Mouse (Mus musculus): ENCODE data around the gene Gm17334. TPM values are rescaled to one million over a fixed set of nuclear protein-coding genes. Genes with fewer than 3 reads are reported as not detected.
"Not testable (repeated sequence)": the region's sequence is repeated elsewhere in the genome, so short reads cannot be mapped to it uniquely, and the experiment has no call there.

The Gm17334 gene
- polyA plus RNA-seq, 1 experiment from 2014 or later = not detected

DNA sequence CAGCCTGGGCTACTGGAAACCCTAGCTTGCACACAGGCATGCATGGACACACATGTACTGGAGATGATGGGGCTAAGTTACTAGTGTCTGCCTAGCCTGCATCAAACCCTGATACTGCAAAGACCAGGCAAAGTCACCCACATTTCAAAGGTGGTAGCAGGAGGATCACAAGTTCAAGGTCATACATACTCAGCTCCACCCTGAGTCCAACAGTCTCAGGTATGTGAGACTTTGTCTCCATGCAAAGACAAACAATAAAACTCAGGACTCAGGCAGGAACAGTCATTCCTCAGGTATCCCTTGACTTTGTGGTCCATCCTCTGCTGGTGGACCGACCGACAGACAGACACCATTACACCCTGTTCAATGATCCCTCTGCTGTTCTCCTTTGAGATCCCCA, 10.6 kb downstream of the Gm17334 start:
- 67% methylated on average over 2 of the region's 2 CpGs for WGBS
- Histone ChIP-seq H3K27me3 (ENCODE audit: low read depth, poor library complexity, severe bottlenecking) (peaks cover 63% of the 10 kb centered on the region), H3K4me1 (peaks cover 60% of the 10 kb centered on the region)

DNA sequence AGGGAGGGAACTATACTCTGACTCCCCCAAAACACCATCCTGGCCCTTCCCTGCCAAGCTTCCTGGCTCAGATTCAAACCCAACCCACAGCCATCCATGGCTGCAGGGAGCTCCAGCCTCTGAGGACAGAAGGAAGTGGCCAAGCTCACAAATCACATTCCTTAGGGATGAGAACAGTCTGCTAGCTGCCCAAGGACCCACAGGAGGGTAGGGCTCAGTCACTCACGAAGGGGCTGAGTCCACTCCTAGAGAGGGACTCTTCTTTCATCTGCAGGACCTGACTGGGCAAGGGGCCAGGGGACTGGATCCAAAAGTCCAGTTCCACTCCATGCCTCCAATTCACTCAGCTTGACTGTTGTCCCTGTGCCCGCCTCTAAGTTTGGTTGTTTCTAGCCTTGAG, 11.2 kb downstream of the Gm17334 start:
- no peak overlapping the region for H3K4me3 ChIP-seq
- 63% methylated on average over 2 of the region's 2 CpGs for WGBS
- DNase-seq (ENCODE audit: low spot score) = no peak
- no peaks in the 10 kb centered on the region for H3K9me3 ChIP-seq (replicated peaks)
- no peaks in the 10 kb centered on the region for H3K36me3 ChIP-seq
- no peak overlapping the region for H3K27ac ChIP-seq
- peaks cover 60% of the 10 kb centered on the region for H3K4me1 ChIP-seq
- peaks cover 63% of the 10 kb centered on the region for H3K27me3 ChIP-seq (ENCODE audit: low read depth, poor library complexity, severe bottlenecking)

More for the DNA sequence above, 10.6 kb downstream of the Gm17334 start:
- Histone ChIP-seq H3K9me3 (replicated peaks) (no peaks in the 10 kb centered on the region), H3K27ac (peak overlapping the region; percentile 87), H3K4me3 (peak overlapping the region; percentile 49), H3K36me3 (no peaks in the 10 kb centered on the region)
- DNase-seq (ENCODE audit: low spot score) = no peak

DNA sequence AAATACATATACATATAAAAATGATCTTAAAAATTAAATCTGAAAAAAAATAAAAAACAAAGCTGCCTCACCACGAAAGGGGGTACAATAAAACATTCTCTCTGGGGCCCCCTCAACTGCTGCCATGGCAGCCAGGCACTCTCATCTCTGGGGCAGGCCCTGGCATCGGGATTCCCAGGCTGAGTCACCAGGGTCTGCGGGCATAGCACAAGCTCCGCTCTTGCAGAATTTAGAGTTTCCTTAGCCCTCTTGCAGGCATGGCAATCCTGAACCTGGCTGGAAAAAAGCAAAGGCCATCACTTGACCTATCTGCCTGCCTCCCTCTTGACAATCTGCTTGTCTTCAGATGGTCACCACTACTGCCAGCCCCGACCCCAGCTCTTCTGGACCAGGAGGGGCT, 11.7 kb downstream of the Gm17334 start:
- DNase-seq (ENCODE audit: low spot score) = no peak
- WGBS = 77% methylated on average over 5 of the region's 5 CpGs
- Histone ChIP-seq H3K4me1 (peaks cover 60% of the 10 kb centered on the region), H3K36me3 (no peaks in the 10 kb centered on the region), H3K27ac (no peak overlapping the region), H3K4me3 (no peak overlapping the region), H3K9me3 (replicated peaks) (no peaks in the 10 kb centered on the region), H3K27me3 (ENCODE audit: low read depth, poor library complexity, severe bottlenecking) (peaks cover 63% of the 10 kb centered on the region)

DNA sequence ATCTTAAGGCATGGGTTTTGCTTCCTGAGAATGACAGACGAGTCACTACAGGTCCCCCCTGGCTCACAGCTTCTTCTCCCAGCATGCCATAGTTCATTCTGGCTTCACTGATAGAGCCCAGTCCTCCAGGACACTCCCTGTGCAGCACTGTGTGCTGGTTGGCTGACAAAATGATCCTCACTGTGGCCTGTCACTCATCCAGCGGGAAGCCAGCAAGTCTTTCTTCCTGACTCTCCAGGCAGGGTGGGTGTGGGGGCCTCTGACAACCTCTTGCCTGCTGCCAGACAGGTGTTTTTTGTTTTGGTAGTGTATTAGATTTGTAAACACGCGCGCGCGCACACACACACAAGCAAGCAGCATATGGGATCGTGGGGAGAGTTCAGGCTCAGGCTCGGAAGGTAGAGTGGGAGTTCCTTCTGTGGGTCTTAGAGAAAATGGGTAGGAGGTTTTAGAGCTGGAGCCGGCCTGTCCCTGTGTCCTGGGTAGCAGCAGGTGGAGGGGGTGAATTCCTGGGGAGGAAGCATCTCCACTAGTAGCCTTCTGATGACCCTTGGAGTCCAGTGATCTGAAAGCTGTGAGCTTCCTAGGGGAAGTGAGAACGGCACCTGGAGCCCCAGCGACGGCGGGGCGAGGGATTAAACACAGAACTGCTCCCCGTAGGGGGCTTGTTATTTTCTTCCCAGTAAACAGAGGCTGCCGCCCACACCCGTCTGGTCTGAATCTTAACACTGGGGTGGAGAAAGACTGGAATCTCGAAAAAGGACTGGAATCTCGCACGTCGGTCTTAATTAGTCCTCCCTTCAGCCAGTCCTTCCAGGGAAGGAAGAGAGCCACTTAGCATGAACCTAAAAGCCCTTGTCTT, 13.2 kb downstream of the Gm17334 start:
- Histone ChIP-seq H3K9me3 (replicated peaks) (no peaks in the 10 kb centered on the region), H3K36me3 (no peaks in the 10 kb centered on the region), H3K4me1 (peaks cover 59% of the 10 kb centered on the region), H3K27me3 (ENCODE audit: low read depth, poor library complexity, severe bottlenecking) (peaks cover 54% of the 10 kb centered on the region), H3K27ac (no peak overlapping the region; the same call in 1 of the 2 replicates), H3K4me3 (peak overlapping the region; percentile 15; the same call in 1 of the 2 replicates)
- WGBS = 6% methylated on average over 22 of the region's 22 CpGs
- DNase-seq (ENCODE audit: low spot score) = no peak

DNA sequence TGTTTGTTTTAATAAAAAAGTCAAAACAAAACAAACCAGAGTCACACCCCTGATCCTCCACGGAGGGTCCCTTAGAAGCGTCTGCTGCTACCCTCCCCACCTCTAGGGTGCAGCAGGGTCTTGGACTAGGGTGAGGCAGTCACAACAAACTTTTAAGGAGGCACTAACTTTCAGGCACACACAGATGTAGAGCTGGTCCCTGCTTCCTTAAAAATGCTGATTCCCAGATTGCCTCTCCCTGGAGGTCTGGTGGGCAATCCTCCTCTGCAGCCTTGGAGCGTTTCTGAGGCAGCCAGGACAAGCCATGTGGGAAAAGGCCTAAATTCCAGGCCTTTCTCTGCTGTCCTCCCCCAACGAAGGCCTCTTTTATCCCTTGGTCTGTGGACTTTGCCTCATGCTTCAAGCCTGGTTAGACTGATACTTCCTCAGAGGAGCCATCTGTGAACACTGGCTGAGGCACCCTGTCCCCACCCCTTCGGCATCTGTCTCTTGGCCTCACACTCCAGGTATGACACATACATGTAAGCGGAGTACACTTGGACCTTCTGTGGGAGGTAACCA, 14.1 kb downstream of the Gm17334 start:
- Histone ChIP-seq H3K36me3 (no peaks in the 10 kb centered on the region), H3K4me1 (peaks cover 50% of the 10 kb centered on the region), H3K9me3 (replicated peaks) (no peaks in the 10 kb centered on the region), H3K27me3 (ENCODE audit: low read depth, poor library complexity, severe bottlenecking) (peaks cover 49% of the 10 kb centered on the region), H3K27ac (0 out of 2 replicates have a peak overlapping the region, but pooled peaks have one; percentile 3), H3K4me3 (no peak overlapping the region)
- DNase-seq (ENCODE audit: low spot score) = no peak
- 44% methylated on average over 6 of the region's 6 CpGs for WGBS

DNA sequence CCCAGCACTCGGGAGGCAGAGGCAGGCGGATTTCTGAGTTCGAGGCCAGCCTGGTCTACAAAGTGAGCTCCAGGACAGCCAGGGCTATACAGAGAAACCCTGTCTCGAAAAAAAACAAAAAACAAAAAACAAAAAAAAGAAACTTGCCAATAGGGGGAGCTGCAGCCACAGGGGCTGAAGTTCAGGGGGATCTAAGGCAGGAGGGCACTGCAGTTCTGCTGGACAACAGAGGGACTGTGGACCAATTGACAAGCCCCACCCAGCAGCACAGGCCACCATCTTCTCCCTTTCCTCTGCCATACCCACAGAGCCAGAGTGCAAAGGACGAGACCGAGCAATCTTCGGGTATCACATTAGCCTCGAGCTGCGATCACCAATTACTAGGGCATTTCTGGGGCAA, 15.0 kb downstream of the Gm17334 start:
- H3K4me1 ChIP-seq = peaks cover 42% of the 10 kb centered on the region
- not testable (repeated sequence) for H3K9me3 ChIP-seq (replicated peaks); H3K4me3 ChIP-seq; DNase-seq (ENCODE audit: low spot score); H3K27ac ChIP-seq; H3K36me3 ChIP-seq
- 76% methylated on average over 9 of the region's 9 CpGs for WGBS
- H3K27me3 ChIP-seq (ENCODE audit: low read depth, poor library complexity, severe bottlenecking) = peaks cover 43% of the 10 kb centered on the region

DNA sequence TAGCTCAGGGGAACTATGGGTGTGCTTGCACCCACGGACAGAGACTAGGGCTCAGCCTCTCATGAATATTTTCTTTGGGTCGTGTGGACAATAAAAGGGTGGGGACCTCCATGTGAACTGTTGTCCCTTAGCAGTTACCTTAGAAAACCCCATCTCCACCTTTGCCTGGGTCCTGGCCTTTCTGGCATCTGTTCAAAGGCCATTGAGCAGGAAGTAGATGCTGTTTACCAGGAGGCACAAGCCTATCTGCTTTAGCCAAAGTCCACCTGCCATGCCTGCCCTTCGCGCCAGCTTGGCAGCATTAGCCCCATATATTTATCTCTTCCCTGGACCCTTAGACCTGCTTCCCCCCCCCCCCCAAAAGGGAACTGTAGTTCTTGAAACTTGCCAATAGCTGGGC, 15.4 kb downstream of the Gm17334 start:
- peaks cover 37% of the 10 kb centered on the region for H3K4me1 ChIP-seq
- 92% methylated on average over 4 of the region's 4 CpGs for WGBS
- peaks cover 39% of the 10 kb centered on the region for H3K27me3 ChIP-seq (ENCODE audit: low read depth, poor library complexity, severe bottlenecking)
- H3K9me3 ChIP-seq (replicated peaks) = no peaks in the 10 kb centered on the region
- H3K27ac ChIP-seq = no peak overlapping the region
- no peak for DNase-seq (ENCODE audit: low spot score)
- no peak overlapping the region for H3K4me3 ChIP-seq
- no peaks in the 10 kb centered on the region for H3K36me3 ChIP-seq

DNA sequence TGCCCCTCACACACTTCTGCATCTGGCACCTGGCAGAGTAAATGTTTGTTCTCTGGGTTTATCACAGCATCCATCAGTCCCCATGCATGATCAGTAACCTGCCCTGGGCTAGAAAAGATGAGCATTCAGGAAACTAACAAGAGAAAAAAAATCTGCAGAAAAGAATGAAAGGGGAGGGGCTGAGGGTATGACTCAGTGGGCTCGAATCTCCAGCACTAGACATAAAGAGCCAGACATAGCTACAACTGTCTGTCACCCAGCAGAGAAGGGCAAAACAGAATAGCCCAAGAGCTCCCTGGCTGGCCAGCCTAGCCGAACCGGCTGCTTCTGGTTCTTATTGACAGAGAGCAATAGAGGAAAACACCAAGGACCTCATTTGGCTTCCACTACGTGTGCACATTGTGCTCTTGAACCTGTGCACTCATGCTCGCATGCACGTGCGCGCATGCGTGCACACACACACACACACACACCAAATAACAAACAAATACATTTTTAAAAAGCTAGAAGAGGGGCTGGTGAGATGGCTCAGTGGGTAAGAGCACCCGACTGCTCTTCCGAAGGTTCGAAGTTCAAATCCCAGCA, 17.9 kb downstream of the Gm17334 start:
- Histone ChIP-seq H3K27me3 (ENCODE audit: low read depth, poor library complexity, severe bottlenecking) (peaks cover 14% of the 10 kb centered on the region), H3K4me1 (peaks cover 17% of the 10 kb centered on the region), H3K4me3 (no peak overlapping the region), H3K36me3 (no peaks in the 10 kb centered on the region), H3K27ac (no peak overlapping the region), H3K9me3 (replicated peaks) (no peaks in the 10 kb centered on the region)
- 86% methylated on average over 12 of the region's 12 CpGs for WGBS
- no peak for DNase-seq (ENCODE audit: low spot score)

DNA sequence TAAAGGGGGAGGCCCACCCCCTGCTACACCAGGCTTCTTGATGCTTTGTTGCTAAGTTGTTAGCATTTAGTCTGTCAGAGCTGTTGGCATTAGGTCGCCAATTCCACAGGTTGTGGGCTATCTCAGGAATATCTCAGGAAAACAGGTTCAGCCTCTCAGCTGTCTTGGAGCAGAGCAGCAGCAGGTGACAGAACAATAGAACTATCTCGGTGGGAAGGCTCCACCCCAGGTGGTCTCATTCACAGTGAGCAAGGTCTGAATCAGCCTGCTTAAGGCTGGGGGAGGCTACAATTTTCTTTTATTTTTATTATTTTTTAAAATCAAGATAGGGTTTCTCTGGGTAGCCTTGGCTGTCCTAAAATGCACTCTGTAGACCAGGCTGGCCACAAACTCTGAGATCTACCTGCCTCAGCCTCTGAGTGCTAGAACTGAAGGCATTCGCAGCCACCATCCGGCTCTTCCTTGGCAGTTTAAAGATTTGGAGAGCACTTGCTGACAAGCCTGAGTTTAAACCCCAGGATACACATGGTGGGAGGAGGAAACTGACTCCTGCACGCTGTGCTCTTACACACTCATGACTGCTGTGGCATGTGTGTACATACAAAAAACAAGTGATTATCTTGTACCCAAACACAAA, 23.2 kb downstream of the Gm17334 start:
- Histone ChIP-seq H3K9me3 (replicated peaks) (no peaks in the 10 kb centered on the region), H3K27ac (no peak overlapping the region), H3K4me3 (no peak overlapping the region), H3K36me3 (no peaks in the 10 kb centered on the region), H3K27me3 (ENCODE audit: low read depth, poor library complexity, severe bottlenecking) (no peaks in the 10 kb centered on the region), H3K4me1 (no peaks in the 10 kb centered on the region)
- DNase-seq (ENCODE audit: low spot score) = no peak
- 61% methylated on average over 5 of the region's 5 CpGs for WGBS

DNA sequence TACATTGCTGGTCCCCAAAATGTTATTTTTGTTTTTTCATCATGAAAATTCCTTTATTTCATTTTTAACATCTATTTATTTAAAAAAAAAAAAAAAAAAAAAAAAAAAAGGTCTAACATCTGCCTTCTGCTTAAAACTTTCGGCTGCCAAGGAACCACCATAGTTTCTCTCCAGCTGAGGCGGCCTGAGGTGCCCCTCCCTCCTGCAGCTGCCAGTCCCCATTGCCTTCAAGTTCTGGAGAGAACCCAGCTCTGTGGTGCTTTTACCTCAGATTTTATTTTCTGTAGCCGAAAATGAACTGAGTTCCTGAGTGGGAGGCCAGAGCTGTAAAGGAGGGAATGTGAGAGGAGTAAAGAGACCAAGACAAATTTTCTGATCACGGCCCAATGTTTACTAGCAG, 23.7 kb downstream of the Gm17334 start:
- WGBS = 72% methylated on average over 4 of the region's 4 CpGs

DNA sequence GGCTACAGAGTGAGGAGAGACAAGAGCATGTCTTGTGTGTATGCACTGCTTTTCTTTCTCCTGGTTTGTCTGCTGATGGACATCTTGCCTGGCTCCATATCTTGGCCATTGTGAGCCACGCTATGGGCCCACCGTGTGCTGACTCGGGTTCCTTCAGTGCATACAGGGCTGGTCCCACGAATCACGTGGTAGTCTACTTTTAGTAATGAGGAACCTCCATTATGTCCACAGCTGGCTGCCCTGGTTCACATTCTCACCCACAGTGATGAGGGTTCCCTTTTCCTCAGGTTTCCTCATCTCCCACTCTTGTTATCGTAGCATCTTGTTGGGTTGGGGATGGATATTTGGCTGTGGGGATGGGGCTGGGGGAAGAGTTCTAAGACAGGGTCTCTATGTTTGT, 24.4 kb downstream of the Gm17334 start:
- Histone ChIP-seq H3K36me3 (no peaks in the 10 kb centered on the region), H3K27me3 (ENCODE audit: low read depth, poor library complexity, severe bottlenecking) (no peaks in the 10 kb centered on the region), H3K9me3 (replicated peaks) (no peaks in the 10 kb centered on the region), H3K4me1 (no peaks in the 10 kb centered on the region), H3K27ac (no peak overlapping the region), H3K4me3 (no peak overlapping the region)
- 93% methylated on average over 6 of the region's 6 CpGs for WGBS
- no peak for DNase-seq (ENCODE audit: low spot score)

More for the DNA sequence above, 23.7 kb downstream of the Gm17334 start:
- Histone ChIP-seq H3K27me3 (ENCODE audit: low read depth, poor library complexity, severe bottlenecking) (no peaks in the 10 kb centered on the region), H3K36me3 (no peaks in the 10 kb centered on the region), H3K27ac (no peak overlapping the region), H3K4me1 (no peaks in the 10 kb centered on the region), H3K9me3 (replicated peaks) (no peaks in the 10 kb centered on the region), H3K4me3 (no peak overlapping the region)
- no peak for DNase-seq (ENCODE audit: low spot score)

DNA sequence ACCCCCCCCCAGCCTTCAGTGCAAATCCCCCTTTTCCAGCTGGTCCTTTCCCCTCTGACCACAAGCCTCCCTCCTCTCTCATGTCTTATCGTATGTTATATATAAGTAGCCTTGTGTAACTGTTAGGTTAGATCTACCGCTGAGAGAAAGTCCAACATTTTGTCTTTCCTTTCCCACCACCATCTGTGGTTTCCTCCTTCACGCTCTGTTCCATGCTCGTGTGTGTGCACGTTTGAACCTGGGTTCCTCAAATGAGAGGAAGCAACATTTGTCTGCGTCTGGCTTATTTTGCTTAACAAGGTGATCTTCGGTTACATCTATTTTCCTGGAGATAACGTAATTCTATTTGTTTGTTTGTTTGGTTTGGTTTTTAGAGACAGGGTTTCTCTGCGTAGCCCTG, 25.0 kb downstream of the Gm17334 start:
- 95% methylated on average over 9 of the region's 9 CpGs for WGBS
- Histone ChIP-seq H3K27ac (no peak overlapping the region), H3K9me3 (replicated peaks) (no peaks in the 10 kb centered on the region), H3K27me3 (ENCODE audit: low read depth, poor library complexity, severe bottlenecking) (no peaks in the 10 kb centered on the region), H3K4me1 (no peaks in the 10 kb centered on the region), H3K4me3 (no peak overlapping the region), H3K36me3 (no peaks in the 10 kb centered on the region)
- no peak for DNase-seq (ENCODE audit: low spot score)

DNA sequence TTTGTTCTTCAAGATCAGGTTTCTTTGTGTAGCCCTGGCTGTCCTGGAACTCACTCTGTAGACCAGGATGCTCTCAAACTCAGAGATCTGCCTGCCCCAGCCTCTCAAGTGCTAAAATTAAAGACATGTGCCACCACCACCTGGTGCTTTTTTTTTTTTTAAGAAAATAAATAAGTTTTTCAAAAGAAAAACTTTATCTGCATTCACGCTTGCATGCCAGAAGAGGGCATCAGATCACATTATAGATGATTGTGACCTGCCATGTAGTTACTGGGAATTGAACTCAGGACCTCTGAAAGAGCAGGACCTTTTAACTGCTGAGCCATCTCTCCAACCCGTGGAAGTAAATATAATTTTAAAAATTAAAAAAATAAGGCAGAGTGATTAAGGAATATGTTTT, 27.7 kb downstream of the Gm17334 start:
- H3K36me3 ChIP-seq = no peaks in the 10 kb centered on the region
- no peaks in the 10 kb centered on the region for H3K9me3 ChIP-seq (replicated peaks)
- WGBS = 92% methylated on average over 2 of the region's 2 CpGs
- H3K4me3 ChIP-seq = no peak overlapping the region
- DNase-seq (ENCODE audit: low spot score) = no peak
- no peaks in the 10 kb centered on the region for H3K4me1 ChIP-seq
- no peaks in the 10 kb centered on the region for H3K27me3 ChIP-seq (ENCODE audit: low read depth, poor library complexity, severe bottlenecking)
- no peak overlapping the region for H3K27ac ChIP-seq
